Mouse (Mus musculus) limb, embryonic 12.5 days (tissue): ENCODE data around the gene Prkacb. TPM values are rescaled to one million over a fixed set of nuclear protein-coding genes. Genes with fewer than 3 reads are reported as not detected.

Experiments used
- ATAC-seq: fragments of 200-750 bp; cut with Nextera tagmentation; 2 replicates; pipeline ENCODE4 v1.8.0; 2017; ENCODE audit warnings: low read depth, moderate TSS enrichment; ENCODE audit not compliant: insufficient number of reproducible peaks, insufficient read depth, low FRiP score, low TSS enrichment
- H3K27ac ChIP-seq: fragments of 300-500 bp; sonication (generic); 2 replicates; pipeline ENCODE4 v1.5.1; 2016; ENCODE audit warnings: mild to moderate bottlenecking, moderate library complexity
- H3K27me3 ChIP-seq: fragments of 300-500 bp; sonication (generic); 2 replicates; pipeline ENCODE4 v1.6.1; 2016; ENCODE audit warnings: mild to moderate bottlenecking, moderate library complexity
- H3K36me3 ChIP-seq: fragments of 300-500 bp; sonication (generic); 2 replicates; pipeline ENCODE4 v1.6.1; 2016; ENCODE audit warnings: mild to moderate bottlenecking, moderate library complexity
- H3K4me1 ChIP-seq: fragments of 300-500 bp; sonication (generic); replicated peaks from 2 replicates; pipeline ENCODE4 v1.6.1; 2016
- H3K4me2 ChIP-seq: fragments of 300-500 bp; sonication (generic); 2 replicates; pipeline ENCODE4 v1.6.1; 2016; ENCODE audit warnings: mild to moderate bottlenecking, moderate library complexity
- H3K4me3 ChIP-seq: fragments of 300-500 bp; sonication (generic); replicated peaks from 2 replicates; pipeline ENCODE4 v1.5.1; 2016; ENCODE audit warnings: mild to moderate bottlenecking
- H3K9ac ChIP-seq: fragments of 300-500 bp; sonication (generic); replicated peaks from 2 replicates; pipeline ENCODE4 v1.6.1; 2016; ENCODE audit warnings: mild to moderate bottlenecking, moderate library complexity
- H3K9me3 ChIP-seq: fragments of 300-500 bp; sonication (generic); 2 replicates; pipeline ENCODE4 v1.6.1; 2016; ENCODE audit warnings: mild to moderate bottlenecking, moderate library complexity
- WGBS: fragments of 180-500 bp; shearing (Covaris S2); methylation state at CpG from one replicate; pipeline ENCODE4 v1.1.7; 2016; 5-methylcytosine and 5-hydroxymethylcytosine counted together
- polyA plus RNA-seq: library from polyadenylated mRNA; unstranded; fragments of >200 nt; fragmentation: Nextera tagmentation; extraction: Ambion mirVana; gene quantifications from 2 replicates; pipeline ENCODE4 v1.2.1, GENCODE M21; 2016

Gene Prkacb
- 87.3 and 87.7 TPM in 2 replicates for polyA plus RNA-seq

- no peaks in the 10 kb centered on the region for H3K9me3 ChIP-seq
Measured at GRCm38 (mm10) chr3:146812901-146813393, at the start of gene Prkacb. Prkacb (minus strand) TSS chr3:146812990.

GRCm38 (mm10) chr3:146860308-146860707 is 47.5 kb upstream of the Prkacb start:
- no peak overlapping the region for H3K27ac ChIP-seq
- no peaks in the 10 kb centered on the region for H3K9me3 ChIP-seq
- no peaks in the 10 kb centered on the region for H3K4me1 ChIP-seq
- H3K4me3 ChIP-seq, result no peak overlapping the region
- whole genome bisulfite sequencing, result 86% methylated on average over 2 of the region's 2 CpGs
- no peak overlapping the region for H3K4me2 ChIP-seq
- H3K36me3 ChIP-seq, result no peaks in the 10 kb centered on the region
- H3K9ac ChIP-seq, result no peak overlapping the region
- ATAC-seq, result no peak
- H3K27me3 ChIP-seq, result no peaks in the 10 kb centered on the region

More at GRCm38 (mm10) chr3:146812901-146813393, at the start of gene Prkacb:
- Histone ChIP-seq H3K36me3 (peaks cover 3% of the 10 kb centered on the region; the same call in 1 of the 2 replicates), H3K4me2 (peak within 1 kb of the TSS; percentile 75), H3K4me1 (peaks cover 13% of the 10 kb centered on the region), H3K4me3 (peak within 1 kb of the TSS; percentile 94), H3K27ac (peak within 1 kb of the TSS; percentile 93), H3K9ac (peak within 1 kb of the TSS; percentile 97), H3K27me3 (no peaks in the 10 kb centered on the region)
- under 1% methylated on average over 55 of the region's 60 CpGs for WGBS
- peak; percentile 93 for ATAC-seq

- 93% methylated on average over 10 of the region's 10 CpGs for WGBS
- Histone ChIP-seq H3K4me2 (no peak overlapping the region), H3K36me3 (no peaks in the 10 kb centered on the region), H3K9ac (no peak overlapping the region), H3K4me1 (no peaks in the 10 kb centered on the region), H3K27ac (no peak overlapping the region), H3K27me3 (no peaks in the 10 kb centered on the region), H3K9me3 (no peaks in the 10 kb centered on the region), H3K4me3 (no peak overlapping the region)
- ATAC-seq, result no peak
Measured at GRCm38 (mm10) chr3:146857373-146857772, 44.6 kb upstream of the Prkacb start.

GRCm38 (mm10) chr3:146854473-146855087 is 41.8 kb upstream of the Prkacb start:
- H3K36me3 ChIP-seq, result no peaks in the 10 kb centered on the region
- H3K27ac ChIP-seq, result no peak overlapping the region
- WGBS, result 77% methylated on average over 7 of the region's 7 CpGs
- H3K4me3 ChIP-seq, result no peak overlapping the region
- no peak for ATAC-seq
- H3K9me3 ChIP-seq, result no peaks in the 10 kb centered on the region
- H3K4me2 ChIP-seq, result no peak overlapping the region
- no peak overlapping the region for H3K9ac ChIP-seq
- 0 out of 2 replicates have a peak, but pooled peaks cover 3% of the 10 kb centered on the region for H3K4me1 ChIP-seq
- no peaks in the 10 kb centered on the region for H3K27me3 ChIP-seq

- Histone ChIP-seq H3K9ac (peak within 1 kb of the TSS; percentile 61), H3K27ac (no peak within 1 kb of the TSS), H3K4me3 (peak within 1 kb of the TSS; percentile 54), H3K9me3 (no peaks in the 10 kb centered on the region), H3K4me2 (peak within 1 kb of the TSS; percentile 81), H3K27me3 (no peaks in the 10 kb centered on the region), H3K36me3 (no peaks in the 10 kb centered on the region), H3K4me1 (0 out of 2 replicates have a peak, but pooled peaks cover 3% of the 10 kb centered on the region)
- peak; percentile 94 for ATAC-seq
- WGBS, result under 1% methylated on average over 36 of the region's 36 CpGs
Measured at GRCm38 (mm10) chr3:146851966-146852891, 39.4 kb upstream of the Prkacb start, which contains the start of gene Ttll7. Ttll7 (plus strand) TSS chr3:146852367.

- Histone ChIP-seq H3K9me3 (no peaks in the 10 kb centered on the region), H3K36me3 (no peaks in the 10 kb centered on the region), H3K4me1 (0 out of 2 replicates have a peak, but pooled peaks cover 3% of the 10 kb centered on the region), H3K27ac (no peak overlapping the region), H3K4me2 (no peak overlapping the region), H3K4me3 (no peak overlapping the region), H3K27me3 (no peaks in the 10 kb centered on the region), H3K9ac (no peak overlapping the region; the same call in 1 of the 2 replicates)
- ATAC-seq, result no peak
- WGBS, result 86% methylated on average over 7 of the region's 7 CpGs
Measured at GRCm38 (mm10) chr3:146849360-146849759, 36.6 kb upstream of the Prkacb start.

- ATAC-seq, result no peak
- H3K9me3 ChIP-seq, result no peaks in the 10 kb centered on the region
- no peaks in the 10 kb centered on the region for H3K36me3 ChIP-seq
- no peak overlapping the region for H3K27ac ChIP-seq
- peaks cover 9% of the 10 kb centered on the region for H3K4me1 ChIP-seq
- H3K27me3 ChIP-seq, result no peaks in the 10 kb centered on the region
- WGBS, result 89% methylated on average over 8 of the region's 8 CpGs
- no peak overlapping the region for H3K4me2 ChIP-seq
- no peak overlapping the region for H3K4me3 ChIP-seq
- H3K9ac ChIP-seq, result no peak overlapping the region
Measured at GRCm38 (mm10) chr3:146848112-146848511, 35.3 kb upstream of the Prkacb start.

- 87% methylated on average over 5 of the region's 5 CpGs for WGBS
- Histone ChIP-seq H3K9ac (no peak overlapping the region), H3K4me2 (no peak overlapping the region), H3K27me3 (no peaks in the 10 kb centered on the region), H3K27ac (no peak overlapping the region), H3K9me3 (no peaks in the 10 kb centered on the region), H3K36me3 (no peaks in the 10 kb centered on the region), H3K4me3 (no peak overlapping the region), H3K4me1 (peaks cover 17% of the 10 kb centered on the region)
- no peak for ATAC-seq
Measured at GRCm38 (mm10) chr3:146846237-146846636, 33.4 kb upstream of the Prkacb start.

GRCm38 (mm10) chr3:146843470-146843869 is 30.7 kb upstream of the Prkacb start:
- no peaks in the 10 kb centered on the region for H3K9me3 ChIP-seq
- H3K36me3 ChIP-seq, result no peaks in the 10 kb centered on the region
- H3K4me2 ChIP-seq, result peak overlapping the region; percentile 9; the same call in 1 of the 2 replicates
- H3K4me1 ChIP-seq, result peaks cover 17% of the 10 kb centered on the region
- 38% methylated on average over 6 of the region's 6 CpGs for WGBS
- H3K4me3 ChIP-seq, result no peak overlapping the region
- no peak overlapping the region for H3K27ac ChIP-seq
- no peak overlapping the region for H3K9ac ChIP-seq
- no peaks in the 10 kb centered on the region for H3K27me3 ChIP-seq
- no peak for ATAC-seq

- 37% methylated on average over 3 of the region's 3 CpGs for WGBS
- Histone ChIP-seq H3K4me1 (peaks cover 17% of the 10 kb centered on the region), H3K27ac (no peak overlapping the region), H3K9me3 (no peaks in the 10 kb centered on the region), H3K4me2 (no peak overlapping the region), H3K9ac (no peak overlapping the region), H3K27me3 (no peaks in the 10 kb centered on the region), H3K36me3 (no peaks in the 10 kb centered on the region), H3K4me3 (no peak overlapping the region)
- ATAC-seq, result no peak
Measured at GRCm38 (mm10) chr3:146842766-146843165, 30.0 kb upstream of the Prkacb start.

- 84% methylated on average over 4 of the region's 4 CpGs for WGBS
- Histone ChIP-seq H3K27me3 (no peaks in the 10 kb centered on the region), H3K4me3 (no peak overlapping the region), H3K36me3 (no peaks in the 10 kb centered on the region), H3K4me1 (0 out of 2 replicates have a peak, but pooled peaks cover 3% of the 10 kb centered on the region), H3K9me3 (no peaks in the 10 kb centered on the region), H3K9ac (no peak overlapping the region), H3K4me2 (no peak overlapping the region), H3K27ac (no peak overlapping the region)
- ATAC-seq, result no peak
Measured at GRCm38 (mm10) chr3:146820718-146821117, 7.9 kb upstream of the Prkacb start.
